Mouse (Mus musculus) thymus, postnatal 25 days (tissue): ENCODE data around the gene Lsg1.

Experiments used
- DNase-seq: peaks from one replicate; pipeline ENCODE4 v3.0.0; 2022

Lsg1 gene

DNA sequence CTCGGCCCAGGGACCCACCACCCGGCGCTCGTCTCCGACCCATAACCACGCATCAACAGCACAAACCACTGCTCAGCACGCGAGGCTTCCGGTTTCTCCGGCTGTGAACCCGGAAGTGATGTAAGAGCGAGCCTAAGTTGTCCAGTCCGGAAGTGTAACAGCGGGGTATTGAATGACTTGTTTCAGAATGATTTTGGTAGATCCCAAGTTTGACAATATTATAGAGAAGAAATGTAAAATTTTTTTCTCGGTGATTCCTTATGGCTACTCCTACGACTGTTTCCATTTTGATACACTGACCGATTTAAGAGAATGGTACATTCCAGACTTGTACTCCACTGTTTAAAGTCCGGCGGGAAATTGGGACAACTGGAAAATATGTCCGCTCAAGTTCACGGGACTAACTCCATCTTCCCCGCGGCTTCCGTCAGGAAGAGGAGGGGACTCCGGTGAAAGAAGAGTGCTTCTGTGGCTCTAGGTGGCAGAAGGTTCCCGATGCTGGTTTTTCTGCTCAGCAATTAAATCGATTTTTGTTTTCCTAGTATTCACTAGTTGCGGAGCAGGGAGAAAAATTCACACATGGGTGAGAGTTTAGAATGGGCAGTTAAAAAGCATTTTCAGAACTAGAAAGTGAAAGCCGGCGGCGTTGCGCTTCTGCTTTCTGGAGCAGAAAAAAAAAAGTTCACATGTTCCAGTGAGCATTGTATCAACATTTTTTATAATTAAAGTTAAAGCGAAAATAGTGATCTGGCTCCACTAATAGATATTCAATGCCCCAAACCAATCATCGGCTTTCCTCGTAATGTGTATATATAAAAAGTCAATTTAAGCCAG is at the start of gene Lsg1:
TSS of gene Lsg1 (minus strand) at position 99 of the 834 bp plus-strand sequence.
- peak; percentile 86 for DNase-seq

DNA sequence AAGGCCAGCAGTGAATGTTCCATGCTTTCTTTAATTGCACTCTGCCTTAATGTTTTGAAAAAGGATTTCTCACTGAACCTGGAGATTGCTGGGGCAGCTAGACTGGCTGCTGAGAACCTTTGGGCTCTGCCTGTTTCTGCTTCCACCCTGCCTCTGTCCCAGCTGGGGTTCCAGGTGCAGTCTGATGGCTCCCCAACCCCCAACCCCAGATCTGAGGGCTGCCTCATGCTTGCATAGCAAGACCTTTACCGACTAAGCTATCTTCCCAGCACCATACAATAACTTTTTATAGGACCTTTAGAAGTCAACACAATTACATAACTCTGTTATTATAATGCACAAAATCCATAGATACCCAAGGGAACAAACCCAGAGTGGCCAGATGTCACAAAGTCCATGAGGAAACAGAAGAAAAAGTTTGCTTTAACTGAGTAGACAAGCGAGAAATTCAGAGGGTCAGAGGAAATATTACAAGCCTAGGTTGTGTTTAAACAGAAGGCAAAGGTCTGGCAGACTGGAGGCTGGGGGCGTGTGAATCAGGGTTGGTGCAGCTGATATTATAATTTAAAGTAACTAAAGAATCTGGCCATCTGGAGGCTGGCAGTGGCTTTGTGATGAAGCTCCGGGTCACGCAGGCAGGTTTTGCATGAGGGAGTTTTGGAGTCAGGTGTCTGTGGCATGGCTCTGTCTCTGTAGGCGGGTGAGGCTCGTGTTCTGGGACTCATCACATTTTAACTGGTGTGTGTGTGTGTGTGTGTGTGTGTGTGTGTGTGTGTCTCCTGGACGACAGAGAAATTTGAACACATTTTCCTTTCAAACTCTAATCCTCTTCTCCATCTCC is 46.7 kb upstream of the Lsg1 start:
- peak; percentile 64 for DNase-seq

DNA sequence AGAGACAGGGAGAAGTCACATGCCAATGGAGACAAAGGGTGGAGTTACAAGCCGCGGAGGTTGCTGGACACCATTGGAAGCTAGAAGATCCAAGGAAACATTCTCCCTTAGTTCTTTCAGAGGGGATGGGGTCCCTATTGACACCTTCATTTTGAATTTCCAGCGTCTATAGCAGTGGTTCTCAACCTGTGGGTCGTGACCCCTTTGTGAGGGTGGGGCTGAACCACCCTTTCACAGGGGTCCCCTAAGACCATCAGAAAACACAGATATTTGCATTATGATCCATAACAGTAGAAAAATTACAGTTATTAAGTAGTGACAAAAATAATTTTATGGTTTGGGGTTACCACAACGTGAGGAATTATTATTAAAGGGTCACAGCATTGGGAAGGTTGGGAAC is 42.1 kb upstream of the Lsg1 start:
- no peak for DNase-seq

- no peak for DNase-seq
Observed at GRCm38 (mm10) chr16:30628401-30628800, 41.0 kb upstream of the Lsg1 start.

DNA sequence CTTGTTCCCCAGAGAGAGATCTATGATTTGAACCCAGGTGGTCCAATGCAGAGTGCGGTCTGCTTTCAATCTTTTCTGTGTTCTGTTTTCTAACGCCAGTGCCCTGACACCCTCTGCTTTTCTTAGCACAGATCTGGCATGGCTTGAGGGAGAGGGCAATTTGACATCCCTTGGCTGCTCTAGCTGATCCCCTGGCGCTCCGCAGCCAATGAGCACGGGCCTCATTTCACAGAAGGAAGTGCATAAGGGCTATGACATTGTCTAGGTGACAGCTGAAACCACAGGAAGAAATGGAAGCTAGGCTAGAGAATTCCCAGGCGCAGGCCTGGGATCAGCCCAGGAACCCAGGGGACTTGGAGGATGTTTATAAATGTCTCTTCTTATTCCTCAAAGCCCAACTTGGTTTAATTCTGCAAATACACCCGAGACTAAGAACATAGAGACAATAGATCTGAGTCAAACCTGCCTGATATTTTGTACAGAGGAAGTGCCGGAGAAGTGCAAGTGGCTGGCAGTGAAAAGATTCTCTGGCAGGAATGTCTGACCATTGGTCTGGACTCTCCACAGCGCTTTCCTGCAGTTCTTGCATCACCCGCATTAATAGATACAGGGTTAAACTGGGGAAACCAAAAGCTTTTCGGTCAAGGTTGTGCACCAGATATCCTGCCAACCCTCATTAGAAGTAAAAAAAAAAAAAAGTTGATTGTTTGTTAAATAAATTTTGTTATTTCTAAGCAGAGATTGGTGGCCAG is 40.4 kb upstream of the Lsg1 start:
- no peak for DNase-seq

DNA sequence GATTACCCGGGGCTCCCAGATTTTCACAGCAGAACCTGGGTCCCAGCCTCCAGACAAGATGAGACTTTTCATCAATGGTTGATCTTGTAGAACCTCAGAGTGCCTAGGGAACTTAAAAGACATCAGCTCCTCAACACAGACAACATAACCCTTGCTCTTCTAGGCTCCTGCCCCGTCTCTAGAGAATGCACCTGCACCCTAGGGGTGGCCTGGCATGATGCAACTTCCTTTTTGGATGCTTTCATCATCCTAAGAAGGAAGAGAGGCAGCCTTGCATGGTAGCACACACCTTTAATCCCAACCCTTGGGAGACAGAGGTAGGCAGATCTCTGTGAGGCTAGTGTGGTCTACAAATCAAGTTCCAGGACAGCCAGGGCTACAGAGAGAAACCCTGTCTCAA is 37.2 kb upstream of the Lsg1 start:
- DNase-seq = no peak

GRCm38 (mm10) chr16:30623645-30624044 is 36.3 kb upstream of the Lsg1 start:
- DNase-seq = no peak

GRCm38 (mm10) chr16:30616281-30616680 is 28.9 kb upstream of the Lsg1 start:
- DNase-seq = no peak

GRCm38 (mm10) chr16:30614705-30615317 is 27.4 kb upstream of the Lsg1 start:
- no peak for DNase-seq

GRCm38 (mm10) chr16:30614122-30614521 is 26.7 kb upstream of the Lsg1 start:
- no peak for DNase-seq

GRCm38 (mm10) chr16:30613122-30613521 is 25.7 kb upstream of the Lsg1 start:
- DNase-seq = no peak

DNA sequence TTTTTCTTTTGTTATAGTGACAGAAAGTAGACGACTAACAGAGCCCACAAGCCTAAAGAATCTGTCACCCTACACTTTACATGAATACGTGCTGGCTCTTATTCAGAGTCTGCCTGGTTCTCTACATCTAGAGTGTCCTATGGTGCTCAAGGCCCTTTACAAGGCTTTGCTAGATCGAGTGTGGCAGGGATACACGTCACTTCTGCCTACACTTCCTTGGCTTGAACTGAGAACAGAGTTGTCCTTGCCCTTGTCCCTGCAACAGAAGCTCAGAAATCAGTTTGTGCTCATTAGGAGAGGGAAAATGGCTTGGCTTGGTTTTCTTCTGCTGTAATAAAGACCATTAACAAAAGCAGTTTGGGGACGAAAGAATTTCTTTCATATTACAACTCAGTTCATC is 23.9 kb upstream of the Lsg1 start:
- no peak for DNase-seq

DNA sequence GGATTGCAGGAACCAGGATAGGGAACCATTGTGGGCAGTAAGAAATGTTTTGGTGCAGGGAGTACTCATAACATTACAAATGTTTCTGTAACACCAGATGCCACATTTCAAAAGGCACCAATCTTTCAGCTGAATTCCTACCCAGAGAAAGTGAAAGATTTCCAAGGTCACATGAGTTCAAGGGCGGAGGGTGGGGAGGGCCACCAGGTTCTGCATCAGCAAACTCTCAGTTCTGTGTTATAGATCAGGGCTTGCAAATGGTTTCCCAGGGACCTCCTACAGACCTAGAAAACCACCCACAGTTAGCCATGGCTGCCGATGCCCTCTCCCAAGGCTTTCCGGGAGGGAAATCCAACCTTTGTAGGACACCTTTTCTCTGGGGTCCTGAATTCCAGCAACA is 20.5 kb upstream of the Lsg1 start:
- DNase-seq = no peak

- no peak for DNase-seq
Observed at GRCm38 (mm10) chr16:30605528-30605927, 18.1 kb upstream of the Lsg1 start.

DNA sequence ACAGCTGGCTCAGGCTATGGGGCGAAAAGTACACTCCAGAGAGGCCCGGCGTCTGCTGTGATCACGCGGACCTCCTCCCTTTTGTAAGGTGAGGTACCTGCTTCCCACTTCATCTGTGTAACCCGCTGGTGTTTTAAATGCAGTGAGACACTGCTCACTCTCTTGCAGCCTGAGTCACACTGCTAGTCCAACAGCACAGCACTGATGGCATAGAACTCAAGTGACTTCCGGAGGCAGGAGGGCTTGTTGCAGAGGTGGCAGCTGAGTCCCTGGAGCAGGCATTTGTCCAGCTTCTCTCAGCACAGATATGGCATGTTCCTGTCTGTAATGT is 17.4 kb upstream of the Lsg1 start:
- DNase-seq = no peak

DNA sequence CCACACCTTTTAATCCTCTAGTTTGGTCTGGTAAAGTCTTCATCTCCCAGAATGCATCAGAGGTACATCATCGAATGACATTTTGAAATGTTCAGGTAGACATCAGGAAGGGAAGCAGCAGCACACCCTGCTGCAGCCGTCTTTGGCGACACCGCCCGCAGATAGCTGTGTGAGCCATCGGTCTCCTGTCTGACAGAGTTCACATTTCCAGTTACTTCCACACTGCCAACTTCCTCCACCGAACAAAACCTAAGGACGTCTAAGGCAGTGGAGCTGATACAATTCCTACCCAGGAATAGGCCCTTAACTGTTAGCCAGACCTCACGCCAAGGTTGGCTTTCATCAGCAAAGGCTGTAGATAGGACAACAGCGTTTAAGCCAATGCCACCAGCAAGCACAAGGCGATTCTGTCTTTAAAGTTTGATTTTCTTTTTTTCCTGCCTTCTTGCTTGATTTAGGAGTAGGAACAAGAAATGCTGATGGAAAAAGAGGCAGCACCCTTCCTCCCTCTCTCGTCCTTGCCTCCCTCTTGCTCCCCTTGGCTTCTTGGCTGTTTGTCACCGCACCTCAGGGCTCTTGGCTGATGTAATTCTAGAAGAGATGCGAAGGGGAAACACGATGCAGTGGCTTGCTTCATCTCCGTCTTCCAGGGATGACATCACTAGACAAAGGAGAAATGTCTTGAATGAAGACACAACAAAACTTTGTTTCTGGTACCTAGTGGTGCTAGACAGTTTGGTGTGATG is 16.8 kb upstream of the Lsg1 start:
- DNase-seq = no peak

DNA sequence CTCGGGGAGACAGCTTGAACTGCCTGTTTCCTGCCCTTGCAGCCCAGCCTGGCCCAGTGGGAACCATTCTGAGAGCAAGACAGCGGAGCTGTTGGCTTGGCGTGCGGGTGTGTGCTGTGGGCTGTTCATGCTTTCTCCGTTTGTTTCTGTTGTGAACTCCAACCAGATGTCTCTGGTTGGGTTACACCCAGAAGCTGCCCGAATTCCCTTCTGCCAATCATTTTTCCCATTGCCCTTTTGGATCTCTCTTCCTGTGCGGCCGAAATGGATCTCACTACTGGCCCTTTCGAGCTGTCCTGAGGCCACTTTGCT is 16.1 kb upstream of the Lsg1 start:
- peak; percentile 39 for DNase-seq

DNA sequence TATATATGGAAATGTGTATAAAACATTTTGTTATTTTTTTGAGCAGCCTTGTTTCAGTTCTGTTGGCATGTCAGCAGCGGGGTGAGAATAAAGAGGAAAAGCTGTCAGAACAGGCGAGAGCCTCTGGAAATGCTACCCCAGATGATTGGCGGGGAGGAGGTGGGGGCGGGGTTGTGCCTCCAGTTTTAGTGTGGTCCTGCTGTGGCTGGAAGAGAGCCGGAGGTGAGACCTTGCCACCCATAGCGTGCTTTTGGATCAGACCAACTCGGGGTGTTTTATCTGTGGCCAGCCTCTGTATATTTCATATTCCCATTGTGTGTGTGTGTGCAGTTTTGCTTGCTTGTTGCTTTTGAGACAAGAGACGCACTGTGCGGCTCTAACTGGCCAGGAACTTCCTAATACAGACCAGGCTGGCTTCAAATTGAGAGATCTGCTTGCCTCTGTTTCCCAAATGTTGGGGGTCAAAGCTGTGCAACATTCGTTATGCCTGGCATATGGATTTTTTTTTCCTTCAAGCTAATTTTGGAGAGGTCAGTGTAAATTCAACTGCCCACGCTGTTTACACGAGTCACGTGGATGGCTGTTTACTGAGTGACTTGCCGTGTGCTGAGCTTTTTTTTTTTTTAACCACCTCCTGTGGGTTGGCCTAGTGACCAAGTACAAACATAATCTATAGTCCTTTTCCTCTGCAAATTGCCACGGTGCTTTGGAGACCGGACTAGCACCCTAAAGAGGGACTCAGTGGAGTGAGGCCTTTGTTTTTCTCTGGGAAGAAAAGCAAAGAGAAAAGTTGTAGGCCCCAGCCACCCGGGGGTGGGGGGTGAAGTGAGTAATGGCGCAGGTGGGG is 15.5 kb upstream of the Lsg1 start:
- DNase-seq = no peak

DNA sequence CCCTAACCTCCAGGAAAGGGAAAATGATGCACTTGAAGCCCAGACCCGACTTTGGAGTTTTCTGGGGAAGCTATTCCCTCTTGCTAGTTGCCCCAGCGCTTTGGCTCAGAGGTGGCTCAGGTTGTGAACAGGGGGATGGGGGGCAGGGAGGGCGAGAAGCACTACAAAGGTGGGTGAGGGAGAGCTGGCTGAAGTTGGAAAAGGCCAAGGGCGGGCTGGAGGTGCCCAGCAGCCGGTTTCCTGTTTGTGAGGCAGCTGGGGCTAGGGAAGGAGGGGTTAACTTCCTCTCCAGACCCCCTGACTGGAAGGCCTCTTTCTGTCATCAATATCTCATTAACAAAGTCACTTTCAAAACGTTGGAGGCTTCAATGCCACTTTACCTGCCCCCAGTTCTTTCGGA is 14.6 kb upstream of the Lsg1 start:
- DNase-seq = peak; percentile 20

- peak; percentile 29 for DNase-seq
Observed at GRCm38 (mm10) chr16:30601046-30601832, 13.8 kb upstream of the Lsg1 start.
